Mouse (Mus musculus): ENCODE data around the gene Ltbp1. TPM values are rescaled to one million over a fixed set of nuclear protein-coding genes. Genes with fewer than 3 reads are reported as not detected.
A peak's percentile ranks its signal among the peaks of the same experiment; 100 is the strongest.
"Not testable (repeated sequence)": the region's sequence is repeated elsewhere in the genome, so short reads cannot be mapped to it uniquely, and the experiment has no call there.

Ltbp1 gene
- total RNA-seq, 2 experiments from 2014 or later, result 7.7 to 7.8 TPM

DNA sequence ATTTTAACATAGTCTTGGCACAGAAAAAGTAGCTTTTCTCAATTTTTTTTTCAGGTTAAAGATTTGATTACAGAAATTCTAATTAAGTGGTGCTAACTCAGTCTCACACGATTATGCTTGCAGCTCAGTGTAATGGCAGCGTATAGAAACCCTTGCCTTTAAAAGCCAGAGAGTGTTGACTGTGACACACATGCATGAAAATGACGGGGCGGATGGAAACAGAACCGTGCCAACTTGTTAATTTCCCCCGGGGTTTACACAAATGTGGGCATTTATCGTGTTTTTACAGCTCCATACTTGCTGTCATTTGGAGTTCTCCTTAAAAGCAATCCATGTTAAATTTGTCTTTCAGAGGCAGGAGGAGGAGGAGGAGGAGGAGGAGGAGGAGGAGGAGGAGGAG, 102.0 kb downstream of the Ltbp1 start:
- no peak for DNase-seq (ENCODE audit: extremely low spot score in 1 of 2, low spot score in 1 of 2)

DNA sequence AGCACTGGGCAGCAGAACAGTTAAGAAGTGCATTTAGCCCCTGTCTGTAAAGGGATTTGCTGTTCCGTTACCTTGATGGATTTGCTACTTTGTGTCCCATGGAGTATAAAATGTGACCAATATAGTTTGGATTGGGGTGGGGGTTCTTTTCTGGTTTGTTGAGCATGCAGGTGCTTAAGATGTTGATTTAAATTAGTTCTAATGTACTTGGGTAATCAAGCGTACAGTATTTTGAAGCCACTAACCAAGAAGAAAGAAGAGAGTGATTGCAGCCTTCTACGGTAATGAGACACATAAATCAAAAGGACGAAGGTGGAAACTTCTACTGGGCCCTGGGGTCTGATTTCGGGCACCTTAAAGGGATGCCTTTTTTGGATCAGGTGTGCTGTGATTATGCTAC, 102.5 kb downstream of the Ltbp1 start:
- no peak for DNase-seq (ENCODE audit: extremely low spot score in 1 of 2, low spot score in 1 of 2)

DNA sequence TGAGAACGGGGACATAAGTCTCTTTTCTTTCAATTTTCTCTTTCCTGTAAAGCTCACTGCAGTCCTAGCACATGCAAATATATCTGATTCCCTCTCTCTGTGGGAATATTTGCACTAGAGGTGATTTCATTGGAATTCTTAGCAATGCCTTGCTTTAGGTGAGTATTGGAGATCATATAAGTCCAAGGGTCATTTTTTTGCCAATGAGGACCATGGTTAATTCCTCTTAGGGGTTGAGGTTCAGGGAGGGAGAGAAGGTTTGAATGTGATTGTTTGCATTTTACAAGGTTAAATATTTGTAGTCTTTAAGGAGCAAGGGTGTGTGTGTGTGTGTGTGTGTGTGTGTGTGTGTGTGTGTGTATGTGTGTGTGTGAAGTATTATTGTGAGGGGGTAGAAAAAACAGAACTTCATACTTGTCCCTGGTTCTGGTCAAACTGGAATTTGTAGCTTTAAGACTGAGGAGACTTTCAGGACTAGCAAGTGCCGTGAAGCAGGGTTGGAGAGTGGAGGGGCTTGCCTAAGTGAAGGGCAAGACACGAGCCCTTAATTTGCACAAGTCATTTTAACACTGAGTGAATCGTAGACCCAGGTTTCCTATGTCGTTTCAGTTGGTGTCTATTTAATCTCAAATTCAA, 103.8 kb downstream of the Ltbp1 start:
- no peak for DNase-seq (ENCODE audit: extremely low spot score in 1 of 2, low spot score in 1 of 2)

DNA sequence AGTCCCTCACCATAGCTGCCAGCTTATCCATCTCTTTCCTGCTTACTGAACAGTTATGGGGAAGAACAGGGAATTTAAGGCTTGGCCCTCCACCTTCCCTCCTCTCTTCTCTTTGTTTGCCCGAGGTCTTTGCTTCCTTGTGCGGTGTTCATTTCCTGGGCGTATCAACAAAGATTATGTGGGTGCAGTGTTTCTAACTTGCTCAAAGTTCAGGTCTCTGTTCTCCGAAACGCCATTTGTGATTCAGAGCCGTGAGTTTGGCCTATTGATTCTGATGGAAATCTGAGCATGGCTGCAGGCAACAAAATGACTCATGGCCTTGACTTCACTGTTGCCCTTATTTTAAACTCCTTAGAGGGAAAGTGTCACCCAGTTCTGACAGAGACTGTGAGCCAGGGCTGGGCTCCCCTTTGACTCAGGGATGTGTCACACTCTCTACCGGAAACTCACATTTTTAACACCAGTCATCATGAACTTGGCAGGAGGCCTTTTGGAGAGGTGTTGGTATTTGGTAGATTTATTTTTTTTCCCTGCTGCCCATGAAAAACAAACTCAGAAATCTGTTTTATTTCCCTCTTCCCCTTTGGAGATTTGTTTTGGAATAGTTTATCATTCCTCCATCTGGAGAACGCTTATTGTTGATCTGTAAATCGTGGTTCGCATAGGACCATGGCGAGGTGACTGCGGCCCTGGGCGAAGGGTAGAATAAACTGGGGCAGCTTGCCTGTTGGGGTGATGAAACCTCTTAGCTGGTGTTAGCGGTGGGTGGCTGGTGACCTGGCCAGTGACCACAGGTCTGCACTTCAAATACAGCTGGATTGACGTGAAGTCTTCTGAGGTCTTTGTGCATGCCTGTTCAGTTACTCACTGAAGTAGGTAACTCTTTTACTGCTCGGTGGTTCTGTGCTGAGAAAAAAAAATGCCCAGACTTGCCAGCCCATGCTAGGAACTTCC, 105.2 kb downstream of the Ltbp1 start:
- no peak for DNase-seq (ENCODE audit: extremely low spot score in 1 of 2, low spot score in 1 of 2)

DNA sequence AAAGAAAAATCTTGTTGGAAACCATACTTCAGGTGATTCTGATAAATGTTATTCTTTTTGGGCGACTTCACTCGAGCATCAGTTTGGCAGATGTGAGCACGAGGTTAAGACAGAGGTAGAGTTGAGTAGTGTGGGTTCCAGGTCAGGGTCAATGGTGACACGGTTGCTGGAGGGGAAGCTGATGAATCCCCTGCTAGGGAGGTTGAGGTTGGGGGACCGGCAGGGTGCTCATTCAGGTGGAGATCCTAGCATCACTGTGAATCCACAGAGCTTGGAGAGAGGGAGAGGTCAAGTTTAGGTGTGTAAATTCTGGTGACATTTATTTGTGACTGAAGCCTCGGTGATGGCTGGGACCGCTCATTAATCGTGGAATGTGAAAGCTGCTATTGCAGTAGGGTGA, 110.2 kb downstream of the Ltbp1 start:
- DNase-seq (ENCODE audit: extremely low spot score in 1 of 2, low spot score in 1 of 2), result no peak

DNA sequence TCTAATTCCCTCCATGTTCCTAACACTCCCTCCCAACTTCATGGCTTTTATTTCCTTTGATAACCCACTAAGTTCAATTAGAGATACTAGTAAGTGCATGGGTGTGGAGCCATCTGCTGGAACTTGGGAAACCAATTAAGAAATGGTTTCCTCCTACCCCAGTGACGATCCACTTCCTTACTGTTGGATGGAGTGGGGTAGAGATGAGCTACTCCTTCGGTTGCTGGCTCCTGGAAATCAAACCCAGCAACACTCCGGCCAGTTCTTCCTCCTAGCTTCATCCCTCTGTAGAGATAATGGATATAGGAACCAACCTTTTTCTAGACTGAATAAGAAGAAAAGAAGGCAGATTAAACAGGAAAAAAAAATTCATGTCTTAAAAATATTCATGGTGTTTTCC, 113.5 kb downstream of the Ltbp1 start:
- no peak for DNase-seq (ENCODE audit: extremely low spot score in 1 of 2, low spot score in 1 of 2)

DNA sequence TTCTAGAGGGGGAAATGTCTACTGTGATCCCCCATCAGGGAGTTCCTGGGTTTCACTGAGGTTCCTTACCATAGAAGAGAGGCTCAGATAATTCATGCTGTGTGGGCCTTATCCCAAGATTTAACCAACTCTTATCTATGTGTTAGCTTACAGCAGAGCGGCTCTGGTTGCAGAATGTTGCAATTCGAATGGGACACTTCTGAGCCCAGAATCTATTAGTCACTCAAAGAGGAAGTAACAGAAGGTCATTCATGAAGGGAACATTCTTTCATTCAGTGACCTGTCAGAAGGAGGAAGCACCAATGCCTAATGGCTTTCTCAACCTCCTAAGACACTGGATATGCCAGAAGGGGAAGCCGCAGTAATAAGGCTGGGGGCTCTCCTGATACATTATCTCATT, 114.1 kb downstream of the Ltbp1 start:
- DNase-seq (ENCODE audit: extremely low spot score in 1 of 2, low spot score in 1 of 2), result no peak

DNA sequence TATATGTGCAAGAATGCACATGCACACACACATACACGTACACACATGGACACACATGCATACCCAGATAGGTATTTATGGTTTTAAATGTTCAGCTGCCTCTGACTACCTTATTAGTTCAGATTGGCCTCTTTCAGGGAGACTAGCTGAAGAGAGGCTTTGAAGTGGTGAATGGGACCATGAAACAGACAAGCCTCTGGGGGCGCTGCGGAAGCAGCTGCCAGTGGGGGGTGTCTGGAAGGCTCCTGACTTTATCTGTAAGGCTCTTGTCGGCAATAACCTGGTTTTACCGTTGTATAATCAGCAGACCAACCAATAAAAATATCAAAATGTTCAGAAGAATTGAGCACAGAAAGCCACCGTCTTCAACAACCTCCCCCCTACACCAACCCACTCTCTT, 114.7 kb downstream of the Ltbp1 start:
- no peak for DNase-seq (ENCODE audit: extremely low spot score in 1 of 2, low spot score in 1 of 2)

DNA sequence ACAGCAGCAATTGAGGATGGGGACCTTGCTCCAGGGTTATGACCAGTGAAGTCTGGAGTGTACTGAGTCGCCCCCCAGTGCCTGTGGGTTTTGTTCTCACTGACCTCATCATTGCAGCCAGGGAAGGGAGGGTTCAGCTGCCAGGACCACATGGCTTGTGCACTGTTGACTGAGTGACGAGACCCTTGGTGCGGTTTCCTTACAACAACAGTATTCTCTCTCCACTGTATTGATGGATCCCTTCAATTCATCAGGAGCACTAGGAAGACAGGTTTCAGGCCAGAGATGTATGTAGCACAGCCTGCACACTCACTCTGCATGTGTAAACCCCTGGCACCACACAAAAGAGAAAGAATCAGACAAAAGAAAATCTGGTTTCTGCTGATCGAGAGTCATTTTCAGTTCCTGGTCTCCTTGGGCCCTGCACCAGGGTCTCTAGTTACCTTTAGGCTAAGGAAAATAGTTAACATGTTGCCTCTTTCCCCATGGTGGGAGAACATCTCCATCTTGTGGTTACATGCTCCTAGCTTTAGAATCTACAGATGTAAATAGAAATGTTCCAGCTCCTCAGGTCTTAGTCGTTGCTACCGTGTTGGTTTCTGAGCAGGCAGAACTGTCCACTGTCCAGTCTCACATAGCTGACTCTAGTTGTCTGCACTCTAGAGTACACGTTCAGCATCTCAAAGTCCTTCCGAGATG, 117.4 kb downstream of the Ltbp1 start:
- DNase-seq (ENCODE audit: extremely low spot score in 1 of 2, low spot score in 1 of 2), result no peak

DNA sequence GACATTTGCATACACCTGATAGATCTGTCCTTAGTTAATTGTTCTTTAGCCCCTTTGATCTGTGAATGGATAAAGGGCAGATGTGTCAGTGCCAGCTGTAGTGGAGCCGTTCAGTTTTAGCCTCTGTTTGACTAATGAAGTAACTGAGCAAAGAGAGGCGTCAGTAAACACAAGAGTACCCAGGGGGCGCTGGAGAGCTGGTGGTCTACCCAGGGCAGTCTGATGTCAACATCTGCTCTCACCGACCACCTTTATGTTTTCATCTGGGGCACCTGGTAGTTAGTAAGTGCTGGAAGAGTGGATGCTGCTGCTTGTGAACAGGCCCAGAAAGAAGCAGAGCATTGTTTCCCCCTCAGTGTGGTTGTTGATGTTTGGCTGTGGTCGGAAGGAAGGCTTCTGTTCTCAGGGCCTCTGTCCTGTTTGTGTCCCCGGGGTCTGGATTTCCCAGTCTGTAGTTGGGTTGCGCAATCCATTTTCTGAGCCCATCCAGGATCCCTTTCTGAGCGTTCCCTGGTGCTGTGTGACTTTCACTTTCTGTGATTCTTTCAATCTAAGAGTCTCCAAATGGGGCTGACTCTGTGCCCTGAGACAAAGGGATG, 123.1 kb downstream of the Ltbp1 start:
- peak in 1 of 2 experiments; percentile 33 for DNase-seq (ENCODE audit: extremely low spot score in 1 of 2, low spot score in 1 of 2)

DNA sequence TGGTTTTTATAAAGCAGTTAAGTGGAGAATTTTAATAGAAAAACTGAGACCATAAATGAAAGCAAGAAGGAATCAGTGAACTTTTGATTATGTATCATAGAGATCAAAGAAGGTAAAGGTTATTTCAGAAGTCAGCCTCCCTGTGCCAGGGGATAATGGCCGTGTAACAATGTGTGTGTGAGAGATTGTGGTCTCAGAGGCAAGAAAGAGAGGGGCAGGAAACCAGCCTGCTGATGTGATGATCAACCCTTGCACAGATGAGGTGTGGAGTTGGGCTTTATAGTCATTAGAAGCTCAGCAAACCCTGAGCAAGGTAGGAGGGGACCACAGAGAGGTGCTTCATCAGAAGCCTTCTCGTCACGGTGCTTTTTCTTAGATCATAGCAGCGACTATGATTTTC, 128.6 kb downstream of the Ltbp1 start:
- no peak for DNase-seq (ENCODE audit: extremely low spot score in 1 of 2, low spot score in 1 of 2)

DNA sequence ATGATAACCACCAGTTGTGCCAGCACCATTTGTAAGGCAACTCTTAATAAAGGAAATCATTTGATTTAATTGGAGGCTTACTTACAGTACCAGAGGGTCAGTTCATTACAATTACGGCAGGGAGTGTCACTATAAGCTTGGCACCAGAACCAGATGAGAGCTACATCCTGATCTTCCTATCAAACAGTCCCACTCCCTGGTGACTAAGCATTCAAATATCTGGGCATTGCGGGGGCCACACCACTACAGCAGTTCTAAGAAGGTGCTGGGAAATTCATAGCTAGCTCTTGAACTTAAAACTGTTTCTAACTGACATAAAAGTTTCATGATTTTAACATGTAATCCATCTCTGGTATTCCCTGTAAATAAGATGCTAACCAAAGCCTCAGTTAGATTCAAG, 134.4 kb downstream of the Ltbp1 start:
- DNase-seq (ENCODE audit: extremely low spot score in 1 of 2, low spot score in 1 of 2), result no peak

DNA sequence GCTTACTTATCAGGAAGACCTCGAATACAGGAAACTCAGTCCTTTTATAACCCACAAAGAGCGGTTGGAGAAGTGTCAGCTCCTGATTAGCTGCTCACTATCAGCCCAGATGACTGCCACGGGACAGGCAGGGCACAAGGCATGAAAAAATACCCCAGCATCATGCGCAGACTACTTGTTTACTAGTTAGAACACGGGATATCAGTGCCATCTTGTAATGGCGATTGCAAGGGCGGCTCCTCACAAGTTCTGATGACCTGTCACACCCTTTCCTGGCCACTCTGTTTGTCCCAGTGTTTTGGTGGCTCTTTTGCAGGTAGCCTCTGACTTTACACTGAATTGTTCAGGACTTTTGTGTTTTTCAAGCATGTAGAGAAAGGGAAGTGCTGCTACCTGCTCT, 137.5 kb downstream of the Ltbp1 start:
- DNase-seq (ENCODE audit: extremely low spot score in 1 of 2, low spot score in 1 of 2), result not testable (repeated sequence)

DNA sequence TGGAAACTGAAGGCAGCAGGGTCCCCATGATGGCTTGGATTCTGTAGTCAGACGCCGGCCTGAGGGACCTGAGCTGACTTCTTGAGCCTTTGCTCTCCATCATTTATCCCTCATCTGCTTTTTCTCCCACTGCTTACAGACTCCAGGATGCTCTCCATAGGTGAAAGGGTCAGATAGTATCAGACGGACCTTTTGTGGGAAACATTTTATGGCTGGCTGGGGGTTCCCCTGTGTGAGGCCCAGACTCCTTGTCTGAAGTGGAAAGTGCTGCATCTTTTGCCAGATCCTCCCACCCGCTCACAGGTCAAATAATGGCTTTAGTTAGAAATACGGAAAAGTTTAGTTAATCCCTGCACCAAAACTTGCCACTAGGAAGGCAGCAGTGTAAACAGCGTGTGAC, 138.6 kb downstream of the Ltbp1 start:
- no peak for DNase-seq (ENCODE audit: extremely low spot score in 1 of 2, low spot score in 1 of 2)

DNA sequence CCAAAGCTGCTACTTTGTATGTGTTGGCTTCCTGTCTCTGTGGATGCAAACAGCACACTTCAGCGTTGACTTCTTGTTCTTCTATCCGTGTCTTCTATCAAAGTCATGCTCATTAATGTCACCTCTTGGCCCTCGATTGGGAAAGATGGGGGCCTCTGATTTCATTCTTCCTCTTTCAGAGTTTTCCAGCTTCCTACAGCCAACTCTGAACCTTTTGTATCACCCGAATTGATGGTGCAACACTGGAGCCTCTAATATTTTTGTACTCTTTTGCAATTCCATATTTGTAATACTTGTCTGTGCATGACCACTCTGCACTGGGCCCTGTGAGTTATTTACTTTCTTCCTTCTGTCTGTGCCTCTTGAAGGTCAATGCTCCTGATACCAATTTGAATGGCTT, 141.8 kb downstream of the Ltbp1 start:
- DNase-seq (ENCODE audit: extremely low spot score in 1 of 2, low spot score in 1 of 2), result no peak

DNA sequence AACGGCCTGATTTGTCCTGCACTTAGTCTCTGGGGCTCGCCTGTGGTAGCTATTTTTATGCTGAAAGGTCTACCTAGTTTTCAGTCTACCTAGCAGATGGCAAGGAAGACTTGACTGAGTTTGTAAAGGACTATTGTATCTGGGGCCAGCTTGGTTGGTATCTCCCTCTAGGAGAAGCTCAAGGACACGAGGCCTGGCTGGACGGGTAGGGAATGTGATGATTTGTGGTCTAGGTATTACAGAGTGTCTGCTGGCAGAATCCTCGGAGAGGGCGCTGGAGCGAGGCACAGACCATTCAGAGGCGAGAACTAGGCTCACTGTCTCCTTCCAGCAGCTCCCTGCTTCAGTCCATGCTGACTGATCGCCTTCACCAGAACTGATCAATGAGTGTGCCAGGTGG, 146.4 kb downstream of the Ltbp1 start:
- no peak for DNase-seq (ENCODE audit: extremely low spot score in 1 of 2, low spot score in 1 of 2)

DNA sequence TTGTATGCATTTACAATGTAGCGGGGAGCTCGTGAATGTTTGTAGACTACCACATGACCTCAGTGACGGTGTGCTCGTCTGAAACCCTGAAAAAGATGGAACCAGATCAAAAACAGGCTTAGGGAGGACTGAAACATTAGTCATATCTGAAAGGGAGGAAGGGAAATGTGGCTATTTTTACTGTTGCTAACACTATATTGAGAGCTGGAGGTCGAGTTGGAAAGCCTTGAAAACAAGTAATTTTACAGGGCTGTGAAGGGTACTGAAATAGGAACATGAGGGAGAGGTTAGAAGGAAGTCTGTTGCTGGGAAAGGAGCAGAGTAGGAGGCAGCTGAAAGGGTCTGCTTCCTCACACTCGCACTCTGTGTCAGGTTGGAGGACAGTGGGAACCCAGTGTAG, 147.7 kb downstream of the Ltbp1 start:
- DNase-seq (ENCODE audit: extremely low spot score in 1 of 2, low spot score in 1 of 2), result no peak

DNA sequence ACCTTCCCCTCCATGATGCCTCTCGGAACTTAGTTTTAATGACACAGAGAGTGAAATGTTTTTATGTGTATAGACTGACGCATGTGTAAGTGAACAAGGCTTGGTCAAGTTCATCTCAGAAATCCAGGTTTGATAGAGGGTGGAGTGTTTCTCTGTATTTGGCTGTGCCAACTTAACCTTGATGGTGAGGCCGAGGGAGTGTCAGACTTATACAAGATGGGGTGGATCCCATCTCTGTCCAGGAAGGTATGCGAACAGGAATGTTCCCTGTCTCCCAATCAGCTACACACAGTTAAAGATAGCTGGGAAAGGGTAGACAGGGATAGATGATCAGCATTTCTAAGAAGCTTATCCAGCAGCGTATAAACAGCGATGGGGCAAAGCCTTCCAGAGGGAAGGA, 153.0 kb downstream of the Ltbp1 start:
- no peak for DNase-seq (ENCODE audit: extremely low spot score in 1 of 2, low spot score in 1 of 2)

DNA sequence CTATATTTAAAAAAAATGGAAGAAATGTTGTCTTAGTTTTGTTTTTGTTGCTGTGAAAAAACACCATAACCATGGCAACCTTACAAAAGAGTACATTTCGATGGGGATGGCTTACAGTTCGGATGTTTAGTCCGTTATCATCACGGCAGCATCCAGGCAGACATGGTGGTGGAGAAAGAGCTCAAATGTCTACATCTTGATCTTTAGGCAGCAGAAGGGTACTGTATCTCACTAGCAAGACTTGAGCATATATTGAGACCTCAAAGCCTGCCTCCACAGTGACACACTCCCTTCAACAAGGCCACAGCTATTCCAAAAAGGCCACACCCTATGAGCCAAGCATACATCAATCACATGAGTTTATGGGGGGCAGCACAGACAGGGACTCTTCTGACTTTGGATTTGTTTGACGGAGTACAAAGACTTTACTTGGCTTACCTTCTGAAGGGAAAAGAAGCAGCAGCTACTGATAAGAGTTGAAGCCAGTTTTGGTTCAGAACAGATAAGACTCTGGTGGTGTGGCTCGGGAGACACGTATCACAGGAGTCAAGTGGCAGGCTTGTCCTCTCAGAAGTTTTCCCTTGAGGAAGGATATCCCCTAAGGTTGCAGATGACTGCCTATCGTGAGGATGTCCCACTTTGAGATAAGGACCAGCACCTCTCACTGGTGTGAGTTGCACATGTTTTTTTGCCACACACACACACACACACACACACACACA, 153.9 kb downstream of the Ltbp1 start:
- no peak for DNase-seq (ENCODE audit: extremely low spot score in 1 of 2, low spot score in 1 of 2)

DNA sequence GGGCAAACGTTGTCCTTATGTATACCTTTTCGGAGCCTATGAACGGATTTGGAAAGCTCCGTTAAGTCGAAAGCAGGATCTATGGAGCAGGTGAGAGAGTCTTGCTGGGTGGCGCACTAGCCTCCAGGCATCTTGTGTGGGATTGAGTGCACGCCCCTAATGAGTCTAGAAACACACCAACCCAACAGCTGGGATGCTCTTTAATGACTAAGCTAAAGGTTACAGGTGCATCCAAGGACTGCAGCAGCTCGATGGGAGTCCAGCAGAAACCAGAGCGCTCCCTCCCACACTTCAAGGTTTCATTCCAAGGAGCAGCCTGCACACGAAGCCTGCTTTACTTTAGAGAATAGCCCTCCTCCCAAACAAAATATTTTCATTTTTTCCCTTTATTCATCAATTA, 155.7 kb downstream of the Ltbp1 start:
- no peak for DNase-seq (ENCODE audit: extremely low spot score in 1 of 2, low spot score in 1 of 2)

Measured in layer of hippocampus, postnatal 25 days (tissue).